ENCODE assay signal across 9 mouse cellular contexts in genomic region chr3:27270160-27270962, GRCm38 (mm10). TPM values are rescaled to one million over a fixed set of nuclear protein-coding genes. Genes with fewer than 3 reads are reported as not detected.
DNase-seq lines count a peak whose midpoint lies in the region; ATAC-seq and TF ChIP-seq lines count a peak whose summit lies in the region.
"Had no signal": no experiment of that assay in that cellular context is flagged by ENCODE, and none has a peak within 500 bp of the region (broad histone marks: within the 10 kb centered on the region; RNA-seq: fewer than 3 reads in every experiment).

No protein-coding gene starts in this region.

- H3K27ac ChIP-seq in embryonic facial prominence, embryonic 11.5 days (replicated peaks; ENCODE audit: low read depth, low read length) = no peak overlapping the region
- no peak overlapping the region for H3K27ac ChIP-seq in embryonic facial prominence, embryonic 10.5 days (replicated peaks)
- H3K27ac ChIP-seq: macrophage had no signal

- peak; percentile 10 for DNase-seq in embryonic facial prominence, embryonic 11.5 days (ENCODE audit: low spot score)
- no peak for DNase-seq in embryonic facial prominence, embryonic 10.5 days (ENCODE audit: low spot score)
- peak; percentile 39 for DNase-seq in G1E (ENCODE audit: low spot score)
- peak; percentile 43 for DNase-seq in fibroblast of lung, adult 2 months (ENCODE audit: low read depth)
- DNase-seq in kidney, adult 8-10 months = peak; percentile 89 to 91
- DNase-seq in lung, postnatal 14 days = peak; percentile 72
- peak; percentile 37 to 56 for DNase-seq in urinary bladder, postnatal 36 days (ENCODE audit: low spot score in 2 of 2)

- H3K4me3 ChIP-seq in embryonic facial prominence, embryonic 11.5 days (ENCODE audit: low read depth, low read length) = no peak overlapping the region
- no peak overlapping the region for H3K4me3 ChIP-seq in embryonic facial prominence, embryonic 10.5 days
- no peak overlapping the region; the same call in 1 of the 2 replicates for H3K4me3 ChIP-seq in G1E (ENCODE audit: low read depth, low read length)

- H3K4me1 ChIP-seq in embryonic facial prominence, embryonic 11.5 days (ENCODE audit: control insufficient read depth, insufficient read depth, low read length) = no peaks in the 10 kb centered on the region
- peaks cover 10% of the 10 kb centered on the region; the same call in 1 of the 2 replicates for H3K4me1 ChIP-seq in embryonic facial prominence, embryonic 10.5 days
- H3K4me1 ChIP-seq in G1E (ENCODE audit: insufficient read depth, low read depth, low read length) = peaks cover 41% of the 10 kb centered on the region

- no peaks in the 10 kb centered on the region for H3K9me3 ChIP-seq in embryonic facial prominence, embryonic 11.5 days (replicated peaks; ENCODE audit: control insufficient read depth, low read length)
- H3K9me3 ChIP-seq in embryonic facial prominence, embryonic 10.5 days = no peaks in the 10 kb centered on the region
- H3K9me3 ChIP-seq in G1E (replicated peaks) = no peaks in the 10 kb centered on the region

- ATAC-seq in embryonic facial prominence, embryonic 11.5 days (replicated peaks; ENCODE audit: insufficient number of reproducible peaks, low FRiP score, low TSS enrichment, low read depth) = no peak
- peak; percentile 74 for ATAC-seq in G1E (ENCODE audit: extremely low read depth, insufficient number of reproducible peaks, low FRiP score, poor library complexity, severe bottlenecking)
- ATAC-seq in monocyte, adult 5-6 weeks (replicated peaks; ENCODE audit: insufficient number of reproducible peaks, low FRiP score, low TSS enrichment, poor library complexity, severe bottlenecking) = no peak

- H3K36me3 ChIP-seq in embryonic facial prominence, embryonic 11.5 days (replicated peaks; ENCODE audit: control insufficient read depth, insufficient read depth, low read depth, low read length) = no peaks in the 10 kb centered on the region
- H3K36me3 ChIP-seq in embryonic facial prominence, embryonic 10.5 days (replicated peaks) = no peaks in the 10 kb centered on the region
- H3K36me3 ChIP-seq in G1E (replicated peaks) = no peaks in the 10 kb centered on the region

- 0 out of 2 replicates have a peak, but pooled peaks have one; percentile 37 for TF ChIP-seq CTCF in G1E (IDR thresholded peaks at IDR 0.05; ENCODE audit: low read depth, low read length)

- H3K27me3 ChIP-seq in embryonic facial prominence, embryonic 11.5 days (ENCODE audit: control insufficient read depth, insufficient read depth, low read length) = no peaks in the 10 kb centered on the region
- H3K27me3 ChIP-seq in embryonic facial prominence, embryonic 10.5 days (replicated peaks; ENCODE audit: low read depth, poor library complexity, severe bottlenecking) = no peaks in the 10 kb centered on the region
- H3K27me3 ChIP-seq in G1E (ENCODE audit: insufficient read depth, low read length) = peaks cover 8% of the 10 kb centered on the region

- WGBS in embryonic facial prominence, embryonic 11.5 days = 34% methylated on average over 11 of the region's 11 CpGs
- WGBS in embryonic facial prominence, embryonic 10.5 days = 37% methylated on average over 11 of the region's 11 CpGs

- no peak overlapping the region for H3K9ac ChIP-seq in embryonic facial prominence, embryonic 11.5 days (replicated peaks; ENCODE audit: low read length)

- H3K4me2 ChIP-seq in embryonic facial prominence, embryonic 11.5 days (ENCODE audit: low read depth, low read length) = no peak overlapping the region

RNA-seq across cellular contexts. Expression of gene Tnfsf10, which starts 46.5 kb away (rescaled TPM):
- polyA plus RNA-seq in embryonic facial prominence, embryonic 11.5 days (2014; fragmentation: Nextera tagmentation; extraction: Ambion mirVana) = not detected in 2 replicates
- polyA plus RNA-seq in embryonic facial prominence, embryonic 10.5 days (2016; fragmentation: Nextera tagmentation; extraction: Ambion mirVana) = not detected in 2 replicates
- 2.6 and 4.8 TPM in 2 replicates for total RNA-seq in G1E (2014; fragmentation: Nextera tagmentation)
- 4.7 and 5.3 TPM in 2 replicates for total RNA-seq in G1E (2017)
- polyA plus RNA-seq in G1E (2012) = 0.03 and 0.14 TPM in 2 replicates
- total RNA-seq in monocyte, adult 5-6 weeks (2017) = 1.7 to 3.8 TPM (median 3.1 TPM) in 3 replicates
